Mouse (Mus musculus) gastrocnemius, adult 2 months (tissue): ENCODE results near the gene Arhgef38. TPM values are rescaled to one million over a fixed set of nuclear protein-coding genes. Genes with fewer than 3 reads are reported as not detected.

Experiments
- DNase-seq: peaks from one replicate; pipeline ENCODE4 v3.0.0; 2022
- H3K27ac ChIP-seq: fragments of 200-600 bp; 2 replicates; pipeline ENCODE4 v1.8.1; 2022; ENCODE audit warnings: mild to moderate bottlenecking
- H3K4me3 ChIP-seq: fragments of 200-600 bp; 2 replicates; pipeline ENCODE4 v1.8.1; 2022; ENCODE audit warnings: mild to moderate bottlenecking, moderate library complexity
- CTCF ChIP-seq: fragments of 200-600 bp; IDR thresholded peaks from 2 replicates; pipeline ENCODE4 v1.8.1; 2022; ENCODE audit warnings: antibody characterized with exemption, mild to moderate bottlenecking, moderate library complexity
- intact Hi-C: fragments of 180-260 bp; cut with DNase I; formaldehyde crosslinking; loops from one replicate; pipeline ENCODE4 v1.15.1; 2025
- total RNA-seq, 2 experiments: library from RNA; stranded (reverse); gene quantifications; 2 replicates each; pipeline ENCODE4 v1.2.3; 2021

Gene Arhgef38
- total RNA-seq, 2 experiments from 2014 or later: not detected

GRCm38 (mm10) chr3:133098909-133099308 lies 135.8 kb downstream of the Arhgef38 start:
- DNase-seq: no peak
- TF ChIP-seq CTCF: no peak
- intact Hi-C loops: loop anchor here (10.0 kb wide), 1 partner anchor 414 kb away; the partner anchor contains the start of genes Aimp1 and Tbck
- H3K4me3 ChIP-seq: no peak overlapping the region
- no peak overlapping the region for H3K27ac ChIP-seq

- no peak for DNase-seq
- no peak overlapping the region for H3K4me3 ChIP-seq
- no peak for TF ChIP-seq CTCF
- no peak overlapping the region for H3K27ac ChIP-seq
- intact Hi-C loops: loop anchor here (10.0 kb wide), 1 partner anchor 414 kb away; the partner anchor contains the start of genes Aimp1 and Tbck
These were observed 136.4 kb downstream of the Arhgef38 start for GRCm38 (mm10) chr3:133098336-133098735.

DNA sequence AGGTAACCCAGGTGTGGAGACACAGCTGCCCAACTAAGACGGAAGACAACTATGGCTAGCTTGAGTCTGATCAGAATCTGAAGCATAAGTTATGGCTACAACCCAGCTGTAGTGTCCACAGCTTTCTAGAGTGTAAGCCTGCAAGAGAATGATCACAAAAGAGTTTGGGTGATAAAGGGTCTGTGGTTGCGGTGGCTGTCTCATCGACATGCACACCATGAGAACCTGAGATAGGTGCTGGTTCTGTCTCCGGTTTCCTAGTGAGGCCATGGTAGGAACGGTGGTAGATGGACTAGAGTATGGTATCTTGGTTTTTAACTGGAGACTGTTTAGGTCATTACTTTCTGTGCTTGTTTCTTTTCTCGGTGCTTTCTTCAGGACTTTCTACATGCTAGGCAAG lies 136.8 kb downstream of the Arhgef38 start:
- no peak overlapping the region for H3K27ac ChIP-seq
- H3K4me3 ChIP-seq: no peak overlapping the region
- intact Hi-C loops: loop anchor here (10.0 kb wide), 1 partner anchor 413 kb away; the partner anchor contains the start of genes Aimp1 and Tbck
- TF ChIP-seq CTCF: no peak
- no peak for DNase-seq

- H3K4me3 ChIP-seq: no peak overlapping the region
- DNase-seq: no peak
- intact Hi-C loops: loop anchor here (10.0 kb wide), 1 partner anchor 410 kb away; the partner anchor contains the start of genes Aimp1 and Tbck
- TF ChIP-seq CTCF: no peak
- no peak overlapping the region for H3K27ac ChIP-seq
These were observed 140.4 kb downstream of the Arhgef38 start for GRCm38 (mm10) chr3:133094305-133094704.

DNA sequence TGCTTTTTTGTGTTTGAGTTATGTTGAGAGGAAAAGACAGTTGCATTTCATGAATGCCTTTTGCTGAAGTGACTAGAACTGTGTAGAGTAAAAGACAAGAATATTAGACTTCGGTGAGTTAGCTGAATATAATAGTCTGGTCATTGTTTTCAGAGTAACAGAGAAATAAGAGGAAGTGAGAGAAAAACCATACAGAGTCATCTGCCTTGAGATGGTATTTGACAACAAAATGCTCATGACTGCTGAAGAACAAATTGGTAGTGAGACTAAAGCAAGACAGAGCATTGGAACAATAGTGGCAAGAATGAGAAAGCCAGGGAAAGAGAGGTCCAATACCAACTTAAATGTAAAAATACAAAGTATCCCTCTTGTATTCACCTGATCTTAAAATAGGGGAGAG lies 141.8 kb downstream of the Arhgef38 start:
- DNase-seq: no peak
- TF ChIP-seq CTCF: no peak
- Histone ChIP-seq H3K4me3 (peak overlapping the region; percentile 77), H3K27ac (peak overlapping the region; percentile 96; the same call in 1 of the 2 replicates)
- intact Hi-C loops: loop anchor here (10.0 kb wide), 1 partner anchor 408 kb away; the partner anchor contains the start of genes Aimp1 and Tbck

GRCm38 (mm10) chr3:133092274-133092853 lies 142.4 kb downstream of the Arhgef38 start:
- Histone ChIP-seq H3K27ac (peak overlapping the region; percentile 96), H3K4me3 (peak overlapping the region; percentile 77)
- intact Hi-C loops: loop anchor here (10.0 kb wide), 1 partner anchor 408 kb away; the partner anchor contains the start of genes Aimp1 and Tbck
- TF ChIP-seq CTCF: no peak
- no peak for DNase-seq

- TF ChIP-seq CTCF: no peak
- intact Hi-C loops: loop anchor here (10.0 kb wide), 1 partner anchor 407 kb away; the partner anchor contains the start of genes Aimp1 and Tbck
- Histone ChIP-seq H3K27ac (peak within 1 kb of the TSS; percentile 96), H3K4me3 (peak within 1 kb of the TSS; percentile 77)
- peak; percentile 92 for DNase-seq
These were observed 143.0 kb downstream of the Arhgef38 start, which contains the start of the genes Ints12 and Gstcd for GRCm38 (mm10) chr3:133091664-133092273. TSS of gene Ints12 (plus strand) at chr3:133091840. TSS of gene Gstcd (minus strand) at chr3:133092033.

DNA sequence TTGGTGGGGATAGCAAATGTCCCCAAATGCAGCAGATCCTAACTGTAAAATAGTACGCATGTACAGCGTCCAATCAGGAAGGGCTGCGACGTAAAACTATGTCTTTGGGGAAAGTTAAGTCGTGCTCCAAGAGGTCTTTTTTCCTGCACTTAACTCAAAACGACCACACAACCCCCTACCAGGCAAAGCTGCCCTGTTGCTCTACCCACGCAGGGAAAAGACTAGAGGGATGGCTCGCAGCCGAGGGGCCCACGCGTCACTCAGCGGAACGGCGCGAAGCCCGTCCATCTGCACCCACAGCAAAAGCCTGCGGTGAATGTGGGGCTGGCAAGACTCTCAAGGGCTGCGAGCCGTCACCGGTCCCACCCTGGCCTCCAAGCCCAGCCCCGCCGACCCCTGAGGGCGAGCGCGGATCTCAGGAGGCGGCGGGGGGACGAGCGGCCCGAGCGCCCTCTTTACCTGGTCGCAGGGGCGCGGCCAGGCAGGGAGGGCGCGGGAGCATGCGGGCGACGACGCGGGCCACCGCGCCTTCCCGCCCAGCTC lies 143.6 kb downstream of the Arhgef38 start:
- intact Hi-C loops: loop anchor here (10.0 kb wide), 1 partner anchor 406 kb away; the partner anchor contains the start of genes Aimp1 and Tbck
- no peak for TF ChIP-seq CTCF
- DNase-seq: peak; percentile 46
- Histone ChIP-seq H3K27ac (peak overlapping the region; percentile 96), H3K4me3 (peak overlapping the region; percentile 77)

- H3K27ac ChIP-seq: peak overlapping the region; percentile 96
- DNase-seq: no peak
- intact Hi-C loops: loop anchor here (10.0 kb wide), 1 partner anchor 406 kb away; the partner anchor contains the start of genes Aimp1 and Tbck
- no peak for TF ChIP-seq CTCF
- H3K4me3 ChIP-seq: peak overlapping the region; percentile 77
These were observed 144.3 kb downstream of the Arhgef38 start for GRCm38 (mm10) chr3:133090247-133091120.

DNA sequence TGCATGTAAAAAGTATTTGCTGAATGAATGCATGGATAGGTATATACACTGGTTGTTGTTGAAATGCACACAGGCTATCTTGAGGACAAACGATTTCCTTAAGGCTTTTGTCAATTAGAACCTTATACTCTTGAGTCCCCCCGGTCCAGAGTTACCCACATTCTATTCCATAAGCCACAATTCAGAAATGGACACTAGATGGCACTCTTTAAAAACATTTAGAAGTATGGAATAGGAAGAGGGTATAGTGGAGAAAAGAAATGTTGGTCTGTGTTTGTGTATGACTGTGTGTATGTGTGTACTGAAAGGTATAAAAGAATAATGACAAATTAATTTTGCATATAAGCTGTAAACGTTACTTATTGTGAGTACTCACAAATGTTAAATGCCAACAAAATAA lies 148.9 kb downstream of the Arhgef38 start:
- peak; percentile 54 for TF ChIP-seq CTCF
- no peak for DNase-seq
- no peak overlapping the region for H3K4me3 ChIP-seq
- no peak overlapping the region for H3K27ac ChIP-seq
- intact Hi-C loops: loop anchor here (10.0 kb wide), 2 partner anchors 189 to 341 kb away; no protein-coding TSS in a partner anchor

- Histone ChIP-seq H3K27ac (no peak overlapping the region), H3K4me3 (no peak overlapping the region)
- intact Hi-C loops: loop anchor here (10.0 kb wide), 2 partner anchors 192 to 338 kb away; no protein-coding TSS in a partner anchor
- DNase-seq: no peak
- TF ChIP-seq CTCF: no peak
These were observed 152.0 kb downstream of the Arhgef38 start for GRCm38 (mm10) chr3:133082736-133083135.

- intact Hi-C loops: no loop called here
- TF ChIP-seq CTCF: no peak
- no peak for DNase-seq
- no peak overlapping the region for H3K27ac ChIP-seq
- no peak overlapping the region for H3K4me3 ChIP-seq
These were observed 159.2 kb downstream of the Arhgef38 start for GRCm38 (mm10) chr3:133075560-133075959.

Other genes starting within 250 kb of the Arhgef38 start
- gene Ints12, start 143.1 kb downstream of the Arhgef38 start, total RNA-seq: 1 to 10 TPM; 7.4 to 7.5 TPM
- 1 to 10 TPM; 2.2 to 3.0 TPM for gene Gstcd, start 142.9 kb downstream of the Arhgef38 start, total RNA-seq
- gene Ppa2, start 75.2 kb upstream of the Arhgef38 start, total RNA-seq: 10 to 100 TPM; 43.7 to 59.7 TPM